Mouse (Mus musculus): ENCODE results near the gene Srek1ip1. TPM values are rescaled to one million over a fixed set of nuclear protein-coding genes. Genes with fewer than 3 reads are reported as not detected.
A peak's percentile ranks its signal among the peaks of the same experiment; 100 is the strongest.

Gene Srek1ip1
- total and polyA plus RNA-seq, 3 experiments, result 10.7 to 26.1 TPM; not detected in 1

- peak overlapping the region; percentile 67 for H3K27ac ChIP-seq (ENCODE audit: control insufficient read depth, low read depth, low read length)
- no peak overlapping the region; the same call in 1 of the 2 replicates for H3K9ac ChIP-seq (ENCODE audit: control insufficient read depth, low read depth, low read length, poor library complexity, severe bottlenecking)
- no peaks in the 10 kb centered on the region for H3K9me3 ChIP-seq (replicated peaks; ENCODE audit: insufficient read depth, low read length)
- no peaks in the 10 kb centered on the region for H3K27me3 ChIP-seq (ENCODE audit: control insufficient read depth in 1 of 2, insufficient read depth in 2 of 2, low read length in 2 of 2)
- H3K4me3 ChIP-seq (ENCODE audit: control insufficient read depth in 1 of 2, insufficient read depth in 1 of 2, low read depth in 2 of 2, low read length in 2 of 2), result peak overlapping the region; percentile 20 to 26; a peak in 3 of 4 replicates
- peaks cover 8 to 46% of the 10 kb centered on the region in 2 experiments for H3K36me3 ChIP-seq (ENCODE audit: control insufficient read depth in 1 of 2, insufficient read depth in 2 of 2, low read length in 2 of 2)
- H3K79me2 ChIP-seq (ENCODE audit: control insufficient read depth, insufficient read depth, low read length, poor library complexity), result peaks cover 20% of the 10 kb centered on the region
- TF ChIP-seq RAD21 (IDR thresholded peaks at IDR 0.05; ENCODE audit: low read depth, low read length) (no peak), GABPA (IDR thresholded peaks at IDR 0.05; ENCODE audit: low read depth, low read length) (no peak), USF2 (IDR thresholded peaks at IDR 0.05; ENCODE audit: borderline replicate concordance in 1 of 2, insufficient read depth in 1 of 2, low read depth in 1 of 2, low read length in 2 of 2) (no peak), NRF1 (IDR thresholded peaks at IDR 0.05; ENCODE audit: insufficient read depth, low read depth, low read length, poor library complexity, severe bottlenecking) (no peak), UBTF (IDR thresholded peaks at IDR 0.05; ENCODE audit: borderline replicate concordance, insufficient read depth, low read depth, low read length) (no peak), KAT2A (conservative IDR thresholded peaks at IDR 0.05; ENCODE audit: low read depth, low read length) (no peak)
- H3K4me1 ChIP-seq (ENCODE audit: control insufficient read depth in 1 of 2, insufficient read depth in 2 of 2, low read length in 2 of 2), result peaks cover 24 to 26% of the 10 kb centered on the region in 2 experiments
- DNase-seq (ENCODE audit: low read depth, low spot score), result peak; percentile 63
Measured at GRCm38 (mm10) chr13:104822411-104822838, 30.1 kb downstream of the Srek1ip1 start.

GRCm38 (mm10) chr13:104825470-104825869 lies 33.2 kb downstream of the Srek1ip1 start:
- no peak overlapping the region for H3K9ac ChIP-seq (ENCODE audit: control insufficient read depth, low read depth, low read length, poor library complexity, severe bottlenecking)
- H3K27ac ChIP-seq (ENCODE audit: control insufficient read depth, low read depth, low read length), result no peak overlapping the region
- peaks cover 12 to 39% of the 10 kb centered on the region in 2 experiments for H3K36me3 ChIP-seq (ENCODE audit: control insufficient read depth in 1 of 2, insufficient read depth in 2 of 2, low read length in 2 of 2)
- peak; percentile 59 for DNase-seq (ENCODE audit: low read depth, low spot score)
- H3K4me3 ChIP-seq (ENCODE audit: control insufficient read depth in 1 of 2, insufficient read depth in 1 of 2, low read depth in 2 of 2, low read length in 2 of 2), result no peak overlapping the region
- no peaks in the 10 kb centered on the region for H3K9me3 ChIP-seq (replicated peaks; ENCODE audit: insufficient read depth, low read length)
- H3K4me1 ChIP-seq (ENCODE audit: control insufficient read depth in 1 of 2, insufficient read depth in 2 of 2, low read length in 2 of 2), result peaks cover 20 to 24% of the 10 kb centered on the region in 2 experiments
- H3K27me3 ChIP-seq (ENCODE audit: control insufficient read depth in 1 of 2, insufficient read depth in 2 of 2, low read length in 2 of 2), result no peaks in the 10 kb centered on the region
- TF ChIP-seq GATA1 (IDR thresholded peaks at IDR 0.05; ENCODE audit: low read depth, low read length), result 0 out of 2 replicates have a peak, but pooled peaks have one; percentile 8
- TF ChIP-seq ETS1 (IDR thresholded peaks at IDR 0.05; ENCODE audit: low read depth, low read length), result peak; percentile 45; the same call in 1 of the 2 replicates
- TF ChIP-seq EP300 (IDR thresholded peaks at IDR 0.05; ENCODE audit: low read depth in 1 of 2, low read length in 2 of 2), result peak in 1 of 2 experiments; percentile 31; a peak in 2 of 4 replicates
- peak; percentile 55 for TF ChIP-seq TAL1 (IDR thresholded peaks at IDR 0.05; ENCODE audit: low read length)
- no peak for TF ChIP-seq JUND (IDR thresholded peaks at IDR 0.05; ENCODE audit: low read depth, low read length)
- peaks cover 11% of the 10 kb centered on the region for H3K79me2 ChIP-seq (ENCODE audit: control insufficient read depth, insufficient read depth, low read length, poor library complexity)

GRCm38 (mm10) chr13:104832811-104833210 lies 40.5 kb downstream of the Srek1ip1 start:
- Histone ChIP-seq H3K9ac (ENCODE audit: control insufficient read depth, low read depth, low read length, poor library complexity, severe bottlenecking) (no peak overlapping the region), H3K4me3 (ENCODE audit: control insufficient read depth in 1 of 2, insufficient read depth in 1 of 2, low read depth in 2 of 2, low read length in 2 of 2) (no peak overlapping the region), H3K36me3 (ENCODE audit: control insufficient read depth in 1 of 2, insufficient read depth in 2 of 2, low read length in 2 of 2) (peaks cover 0 to 8% of the 10 kb centered on the region in 2 experiments; a peak in 2 of 4 replicates), H3K79me2 (ENCODE audit: control insufficient read depth, insufficient read depth, low read length, poor library complexity) (no peaks in the 10 kb centered on the region), H3K27ac (ENCODE audit: control insufficient read depth, low read depth, low read length) (no peak overlapping the region), H3K27me3 (ENCODE audit: control insufficient read depth in 1 of 2, insufficient read depth in 2 of 2, low read length in 2 of 2) (no peaks in the 10 kb centered on the region), H3K4me1 (ENCODE audit: control insufficient read depth in 1 of 2, insufficient read depth in 2 of 2, low read length in 2 of 2) (no peaks in the 10 kb centered on the region), H3K9me3 (replicated peaks; ENCODE audit: insufficient read depth, low read length) (no peaks in the 10 kb centered on the region)
- no peak for DNase-seq (ENCODE audit: low read depth, low spot score)
- no peak for TF ChIP-seq HCFC1 (IDR thresholded peaks at IDR 0.05; ENCODE audit: low read depth, low read length)
- no peak for TF ChIP-seq ETS1 (IDR thresholded peaks at IDR 0.05; ENCODE audit: low read depth, low read length)
- TF ChIP-seq SIN3A (IDR thresholded peaks at IDR 0.05; ENCODE audit: low read length), result no peak
- no peak for TF ChIP-seq RAD21 (IDR thresholded peaks at IDR 0.05; ENCODE audit: low read depth, low read length)
- TF ChIP-seq MAZ (IDR thresholded peaks at IDR 0.05; ENCODE audit: low read depth, low read length), result no peak
- TF ChIP-seq BHLHE40 (IDR thresholded peaks at IDR 0.05; ENCODE audit: borderline replicate concordance, low read depth, low read length), result no peak
- no peak for TF ChIP-seq SMC3 (IDR thresholded peaks at IDR 0.05; ENCODE audit: low read depth, low read length)
- no peak for TF ChIP-seq TAL1 (IDR thresholded peaks at IDR 0.05; ENCODE audit: low read length)
- TF ChIP-seq POLR2AphosphoS5 (IDR thresholded peaks at IDR 0.05; ENCODE audit: borderline replicate concordance, low read depth, low read length), result no peak
- TF ChIP-seq CHD2 (IDR thresholded peaks at IDR 0.05; ENCODE audit: low read length), result no peak
- TF ChIP-seq USF2 (IDR thresholded peaks at IDR 0.05; ENCODE audit: borderline replicate concordance in 1 of 2, insufficient read depth in 1 of 2, low read depth in 1 of 2, low read length in 2 of 2), result no peak
- TF ChIP-seq ZMIZ1 (IDR thresholded peaks at IDR 0.05; ENCODE audit: low read depth, low read length), result no peak
- TF ChIP-seq UBTF (IDR thresholded peaks at IDR 0.05; ENCODE audit: borderline replicate concordance, insufficient read depth, low read depth, low read length), result no peak
- no peak for TF ChIP-seq TCF12 (IDR thresholded peaks at IDR 0.05; ENCODE audit: low read depth, low read length)
- TF ChIP-seq MYC (IDR thresholded peaks at IDR 0.05; ENCODE audit: low read depth, low read length), result no peak
- no peak for TF ChIP-seq MYB (IDR thresholded peaks at IDR 0.05; ENCODE audit: low read depth, low read length)
- no peak for TF ChIP-seq NELFE (IDR thresholded peaks at IDR 0.05; ENCODE audit: low read depth, low read length)
